Mouse (Mus musculus) hindbrain, embryonic 10.5 days (tissue): ENCODE data around the gene Ccnl2. TPM values are rescaled to one million over a fixed set of nuclear protein-coding genes. Genes with fewer than 3 reads are reported as not detected.
A peak's percentile ranks its signal among the peaks of the same experiment; 100 is the strongest.

Source experiments
- DNase-seq: peaks from one replicate; pipeline ENCODE4 v3.0.0-alpha.2; 2017; ENCODE audit warnings: low spot score
- H3K27ac ChIP-seq: fragments of 300-500 bp; sonication (generic); 2 replicates; pipeline ENCODE4 v1.5.1; 2016; ENCODE audit warnings: mild to moderate bottlenecking, moderate library complexity
- H3K27me3 ChIP-seq: fragments of 300-500 bp; sonication (generic); 2 replicates; pipeline ENCODE4 v1.6.1; 2016; ENCODE audit warnings: mild to moderate bottlenecking; ENCODE audit not compliant: poor library complexity, insufficient read depth, severe bottlenecking
- H3K36me3 ChIP-seq: fragments of 300-500 bp; sonication (generic); 2 replicates; pipeline ENCODE4 v1.6.1; 2016; ENCODE audit warnings: mild to moderate bottlenecking, moderate library complexity
- H3K4me1 ChIP-seq: fragments of 300-500 bp; sonication (generic); replicated peaks from 2 replicates; pipeline ENCODE4 v1.6.1; 2016; ENCODE audit warnings: mild to moderate bottlenecking
- H3K4me3 ChIP-seq: fragments of 300-500 bp; sonication (generic); 2 replicates; pipeline ENCODE4 v1.5.1; 2016; ENCODE audit warnings: mild to moderate bottlenecking, moderate library complexity
- H3K9me3 ChIP-seq: fragments of 300-500 bp; sonication (generic); 2 replicates; pipeline ENCODE4 v1.6.1; 2016; ENCODE audit warnings: mild to moderate bottlenecking, moderate library complexity
- WGBS: fragments of 180-500 bp; shearing (Covaris S2); methylation state at CpG from one replicate; pipeline ENCODE4 v1.1.7; 2016; 5-methylcytosine and 5-hydroxymethylcytosine counted together
- polyA plus RNA-seq: library from polyadenylated mRNA; unstranded; fragments of >200 nt; fragmentation: Nextera tagmentation; extraction: Ambion mirVana; gene quantifications from 2 replicates; pipeline ENCODE4 v1.2.1, GENCODE M21; 2016

The Ccnl2 gene
- polyA plus RNA-seq, 1 experiment from 2014 or later: 167 TPM

- WGBS: 85% methylated on average over 2 of the region's 2 CpGs
- H3K36me3 ChIP-seq: no peaks in the 10 kb centered on the region
- H3K4me1 ChIP-seq: 0 out of 2 replicates have a peak, but pooled peaks cover 3% of the 10 kb centered on the region
- peaks cover 23% of the 10 kb centered on the region for H3K27me3 ChIP-seq
- no peaks in the 10 kb centered on the region for H3K9me3 ChIP-seq
- DNase-seq: no peak
- no peak overlapping the region for H3K4me3 ChIP-seq
- H3K27ac ChIP-seq: no peak overlapping the region
Observed at GRCm38 (mm10) chr4:155793730-155794129, 18.6 kb upstream of the Ccnl2 start.

GRCm38 (mm10) chr4:155802075-155802474 is 10.2 kb upstream of the Ccnl2 start:
- DNase-seq: no peak
- H3K9me3 ChIP-seq: no peaks in the 10 kb centered on the region
- 100% methylated on average over 1 of the region's 1 CpGs for WGBS
- H3K27me3 ChIP-seq: no peaks in the 10 kb centered on the region
- H3K4me3 ChIP-seq: no peak overlapping the region
- peaks cover 24% of the 10 kb centered on the region for H3K36me3 ChIP-seq
- H3K4me1 ChIP-seq: peaks cover 23% of the 10 kb centered on the region
- H3K27ac ChIP-seq: no peak overlapping the region

GRCm38 (mm10) chr4:155802741-155803339 is 9.4 kb upstream of the Ccnl2 start, which contains the start of gene Mrpl20:
TSS of gene Mrpl20 (plus strand) at chr4:155802878.
- Histone ChIP-seq H3K4me1 (peaks cover 23% of the 10 kb centered on the region), H3K27me3 (no peaks in the 10 kb centered on the region), H3K27ac (peak within 1 kb of the TSS; percentile 86), H3K36me3 (peaks cover 32% of the 10 kb centered on the region), H3K9me3 (no peaks in the 10 kb centered on the region), H3K4me3 (peak within 1 kb of the TSS; percentile 85)
- DNase-seq: no peak
- 7% methylated on average over 12 of the region's 12 CpGs for WGBS

GRCm38 (mm10) chr4:155803340-155804041 is 8.8 kb upstream of the Ccnl2 start:
- Histone ChIP-seq H3K4me3 (peak overlapping the region; percentile 85), H3K36me3 (peaks cover 39% of the 10 kb centered on the region), H3K27me3 (no peaks in the 10 kb centered on the region), H3K27ac (peak overlapping the region; percentile 86), H3K4me1 (peaks cover 23% of the 10 kb centered on the region), H3K9me3 (no peaks in the 10 kb centered on the region)
- peak; percentile 96 for DNase-seq
- WGBS: under 1% methylated on average over 58 of the region's 58 CpGs

GRCm38 (mm10) chr4:155807841-155808240 is 4.4 kb upstream of the Ccnl2 start:
- H3K36me3 ChIP-seq: peaks cover 68% of the 10 kb centered on the region
- peaks cover 27% of the 10 kb centered on the region for H3K4me1 ChIP-seq
- H3K9me3 ChIP-seq: no peaks in the 10 kb centered on the region
- no peak overlapping the region for H3K4me3 ChIP-seq
- H3K27ac ChIP-seq: no peak overlapping the region
- 93% methylated on average over 3 of the region's 3 CpGs for WGBS
- no peak for DNase-seq
- H3K27me3 ChIP-seq: no peaks in the 10 kb centered on the region

GRCm38 (mm10) chr4:155812665-155813181 is 434 bp downstream of the Ccnl2 start:
- no peaks in the 10 kb centered on the region for H3K9me3 ChIP-seq
- under 1% methylated on average over 49 of the region's 49 CpGs for WGBS
- H3K36me3 ChIP-seq: peaks cover 82% of the 10 kb centered on the region
- no peak for DNase-seq
- H3K4me3 ChIP-seq: peak overlapping the region; percentile 98
- peak overlapping the region; percentile 99 for H3K27ac ChIP-seq
- H3K4me1 ChIP-seq: peaks cover 21% of the 10 kb centered on the region
- no peaks in the 10 kb centered on the region for H3K27me3 ChIP-seq

GRCm38 (mm10) chr4:155817533-155817932 is 5.2 kb downstream of the Ccnl2 start:
- no peaks in the 10 kb centered on the region for H3K27me3 ChIP-seq
- no peak overlapping the region for H3K4me3 ChIP-seq
- H3K9me3 ChIP-seq: no peaks in the 10 kb centered on the region
- no peak overlapping the region for H3K27ac ChIP-seq
- H3K4me1 ChIP-seq: peaks cover 14% of the 10 kb centered on the region
- peaks cover 93% of the 10 kb centered on the region for H3K36me3 ChIP-seq
- no peak for DNase-seq
- WGBS: 85% methylated on average over 4 of the region's 4 CpGs

- no peak for DNase-seq
- Histone ChIP-seq H3K9me3 (no peaks in the 10 kb centered on the region), H3K27ac (no peak overlapping the region), H3K4me3 (no peak overlapping the region), H3K36me3 (peaks cover 100% of the 10 kb centered on the region), H3K4me1 (no peaks in the 10 kb centered on the region), H3K27me3 (no peaks in the 10 kb centered on the region)
- 81% methylated on average over 7 of the region's 7 CpGs for WGBS
Observed at GRCm38 (mm10) chr4:155821025-155821424, 8.7 kb downstream of the Ccnl2 start.

- H3K27me3 ChIP-seq: no peaks in the 10 kb centered on the region
- H3K4me1 ChIP-seq: no peaks in the 10 kb centered on the region
- no peak overlapping the region for H3K27ac ChIP-seq
- 96% methylated on average over 16 of the region's 16 CpGs for WGBS
- no peak for DNase-seq
- peaks cover 100% of the 10 kb centered on the region for H3K36me3 ChIP-seq
- no peaks in the 10 kb centered on the region for H3K9me3 ChIP-seq
- H3K4me3 ChIP-seq: no peak overlapping the region
Observed at GRCm38 (mm10) chr4:155823443-155823842, 11.2 kb downstream of the Ccnl2 start.

GRCm38 (mm10) chr4:155829866-155830265 is 17.6 kb downstream of the Ccnl2 start:
- no peaks in the 10 kb centered on the region for H3K9me3 ChIP-seq
- H3K36me3 ChIP-seq: peaks cover 62% of the 10 kb centered on the region
- no peak for DNase-seq
- no peak overlapping the region for H3K4me3 ChIP-seq
- no peak overlapping the region for H3K27ac ChIP-seq
- H3K4me1 ChIP-seq: peaks cover 30% of the 10 kb centered on the region
- no peaks in the 10 kb centered on the region for H3K27me3 ChIP-seq
- WGBS: 97% methylated on average over 4 of the region's 4 CpGs

- Histone ChIP-seq H3K9me3 (no peaks in the 10 kb centered on the region), H3K36me3 (peaks cover 61% of the 10 kb centered on the region), H3K27ac (no peak overlapping the region; the same call in 1 of the 2 replicates), H3K4me3 (peak overlapping the region; percentile 98), H3K4me1 (peaks cover 30% of the 10 kb centered on the region), H3K27me3 (no peaks in the 10 kb centered on the region)
- DNase-seq: no peak
- 57% methylated on average over 8 of the region's 8 CpGs for WGBS
Observed at GRCm38 (mm10) chr4:155830596-155830995, 18.3 kb downstream of the Ccnl2 start.

- Histone ChIP-seq H3K4me3 (peak within 1 kb of the TSS; percentile 98), H3K36me3 (peaks cover 54% of the 10 kb centered on the region), H3K27ac (peak within 1 kb of the TSS; percentile 92), H3K9me3 (no peaks in the 10 kb centered on the region), H3K27me3 (no peaks in the 10 kb centered on the region), H3K4me1 (peaks cover 30% of the 10 kb centered on the region)
- DNase-seq: peak; percentile 97
- WGBS: under 1% methylated on average over 49 of the region's 49 CpGs
Observed at GRCm38 (mm10) chr4:155831205-155831766, 19.0 kb downstream of the Ccnl2 start, which contains the start of gene Aurkaip1. TSS of gene Aurkaip1 (plus strand) at chr4:155831272.

- 2% methylated on average over 25 of the region's 25 CpGs for WGBS
- Histone ChIP-seq H3K27me3 (no peaks in the 10 kb centered on the region), H3K9me3 (no peaks in the 10 kb centered on the region), H3K4me1 (peaks cover 30% of the 10 kb centered on the region), H3K27ac (peak overlapping the region; percentile 92), H3K4me3 (peak overlapping the region; percentile 98), H3K36me3 (peaks cover 48% of the 10 kb centered on the region)
- DNase-seq: no peak
Observed at GRCm38 (mm10) chr4:155831831-155832230, 19.5 kb downstream of the Ccnl2 start.
